Mouse (Mus musculus) heart, embryonic 11.5 days (tissue): ENCODE data around the gene Lbhd1. TPM values are rescaled to one million over a fixed set of nuclear protein-coding genes. Genes with fewer than 3 reads are reported as not detected.
A peak's percentile ranks its signal among the peaks of the same experiment; 100 is the strongest.

Source experiments
- ATAC-seq: fragments of 200-750 bp; cut with Nextera tagmentation; replicated peaks from 2 replicates; pipeline ENCODE4 v1.8.0; 2017; ENCODE audit warnings: moderate library complexity; ENCODE audit not compliant: insufficient number of reproducible peaks, low FRiP score, low TSS enrichment
- H3K27ac ChIP-seq: fragments of 300-500 bp; sonication (generic); 2 replicates; pipeline ENCODE4 v1.5.1; 2014; ENCODE audit warnings: mild to moderate bottlenecking, low read depth, low read length
- H3K27me3 ChIP-seq: fragments of 300-500 bp; sonication (generic); 2 replicates; pipeline ENCODE4 v1.6.1; 2014; ENCODE audit warnings: mild to moderate bottlenecking, low read length, mixed read lengths; ENCODE audit not compliant: control insufficient read depth, insufficient read depth
- H3K36me3 ChIP-seq: fragments of 300-500 bp; sonication (generic); 2 replicates; pipeline ENCODE4 v1.6.1; 2014; ENCODE audit warnings: mild to moderate bottlenecking, low read length, moderate library complexity, mixed read lengths; ENCODE audit not compliant: control insufficient read depth, insufficient read depth
- H3K4me1 ChIP-seq: fragments of 300-500 bp; sonication (generic); 2 replicates; pipeline ENCODE4 v1.6.1; 2014; ENCODE audit warnings: low read length; ENCODE audit not compliant: control insufficient read depth, insufficient read depth
- H3K4me2 ChIP-seq: fragments of 300-500 bp; sonication (generic); 2 replicates; pipeline ENCODE4 v1.6.1; 2014; ENCODE audit warnings: mild to moderate bottlenecking, moderate library complexity
- H3K4me3 ChIP-seq: fragments of 300-500 bp; sonication (generic); 2 replicates; pipeline ENCODE4 v1.5.1; 2014; ENCODE audit warnings: low read depth, low read length
- H3K9ac ChIP-seq: fragments of 300-500 bp; sonication (generic); 2 replicates; pipeline ENCODE4 v1.6.1; 2014; ENCODE audit warnings: mild to moderate bottlenecking, low read depth, low read length, moderate library complexity
- H3K9me3 ChIP-seq: fragments of 300-500 bp; sonication (generic); replicated peaks from 2 replicates; pipeline ENCODE4 v1.6.1; 2016; ENCODE audit warnings: low read length; ENCODE audit not compliant: control insufficient read depth
- WGBS: fragments of 180-500 bp; shearing (Covaris S2); extraction: QIAGEN DNeasy Blood & Tissue Kit; methylation state at CpG from one replicate; pipeline ENCODE4 v1.1.7; 2014; ENCODE audit not compliant: insufficient replicate concordance; 5-methylcytosine and 5-hydroxymethylcytosine counted together
- polyA plus RNA-seq: library from polyadenylated mRNA; unstranded; fragments of >200 nt; fragmentation: Nextera tagmentation; extraction: Ambion mirVana; gene quantifications from 2 replicates; pipeline ENCODE4 v1.2.1, GENCODE M21; 2014

The Lbhd1 gene
- polyA plus RNA-seq, 1 experiment from 2014 or later, result 72.4 TPM

GRCm38 (mm10) chr19:8842961-8843360 is 40.6 kb upstream of the Lbhd1 start:
- Histone ChIP-seq H3K9me3 (no peaks in the 10 kb centered on the region), H3K27ac (no peak overlapping the region), H3K4me3 (no peak overlapping the region), H3K27me3 (no peaks in the 10 kb centered on the region), H3K9ac (no peak overlapping the region), H3K4me1 (peaks cover 27% of the 10 kb centered on the region), H3K36me3 (peaks cover 5% of the 10 kb centered on the region; the same call in 1 of the 2 replicates), H3K4me2 (no peak overlapping the region)
- no peak for ATAC-seq
- 85% methylated on average over 6 of the region's 6 CpGs for WGBS

- H3K4me3 ChIP-seq, result no peak overlapping the region
- H3K4me1 ChIP-seq, result peaks cover 13% of the 10 kb centered on the region
- peaks cover 5% of the 10 kb centered on the region; the same call in 1 of the 2 replicates for H3K36me3 ChIP-seq
- no peaks in the 10 kb centered on the region for H3K9me3 ChIP-seq
- WGBS, result 64% methylated on average over 5 of the region's 5 CpGs
- H3K9ac ChIP-seq, result no peak overlapping the region
- H3K4me2 ChIP-seq, result no peak overlapping the region
- no peaks in the 10 kb centered on the region for H3K27me3 ChIP-seq
- no peak overlapping the region for H3K27ac ChIP-seq
- no peak for ATAC-seq
Measured at GRCm38 (mm10) chr19:8844371-8845129, 39.0 kb upstream of the Lbhd1 start.

- H3K27me3 ChIP-seq, result no peaks in the 10 kb centered on the region
- H3K36me3 ChIP-seq, result 0 out of 2 replicates have a peak, but pooled peaks cover 3% of the 10 kb centered on the region
- H3K27ac ChIP-seq, result no peak overlapping the region
- no peaks in the 10 kb centered on the region for H3K9me3 ChIP-seq
- H3K4me2 ChIP-seq, result no peak overlapping the region
- H3K9ac ChIP-seq, result no peak overlapping the region
- H3K4me3 ChIP-seq, result no peak overlapping the region
- peaks cover 4% of the 10 kb centered on the region; the same call in 1 of the 2 replicates for H3K4me1 ChIP-seq
- 68% methylated on average over 5 of the region's 5 CpGs for WGBS
- no peak for ATAC-seq
Measured at GRCm38 (mm10) chr19:8848356-8848755, 35.2 kb upstream of the Lbhd1 start.

- Histone ChIP-seq H3K27me3 (no peaks in the 10 kb centered on the region), H3K4me3 (no peak within 1 kb of the TSS), H3K4me2 (peak within 1 kb of the TSS; percentile 7; the same call in 1 of the 2 replicates), H3K9ac (no peak within 1 kb of the TSS), H3K36me3 (0 out of 2 replicates have a peak, but pooled peaks cover 3% of the 10 kb centered on the region), H3K4me1 (peaks cover 4% of the 10 kb centered on the region; the same call in 1 of the 2 replicates), H3K9me3 (no peaks in the 10 kb centered on the region), H3K27ac (no peak within 1 kb of the TSS)
- ATAC-seq, result no peak; the same call in 1 of the 2 replicates
- WGBS, result 26% methylated on average over 7 of the region's 7 CpGs
Measured at GRCm38 (mm10) chr19:8850402-8850901, 33.1 kb upstream of the Lbhd1 start, which contains the start of gene Lrrn4cl. Gene Lrrn4cl, plus strand, starts transcription at chr19:8850768.

- Histone ChIP-seq H3K4me3 (no peak overlapping the region), H3K27me3 (no peaks in the 10 kb centered on the region), H3K27ac (no peak overlapping the region), H3K9me3 (no peaks in the 10 kb centered on the region), H3K4me1 (peaks cover 4% of the 10 kb centered on the region; the same call in 1 of the 2 replicates), H3K4me2 (no peak overlapping the region), H3K36me3 (0 out of 2 replicates have a peak, but pooled peaks cover 3% of the 10 kb centered on the region), H3K9ac (no peak overlapping the region)
- no peak for ATAC-seq
- WGBS, result 41% methylated on average over 7 of the region's 7 CpGs
Measured at GRCm38 (mm10) chr19:8851639-8852038, 31.9 kb upstream of the Lbhd1 start.

GRCm38 (mm10) chr19:8852236-8852928 is 31.1 kb upstream of the Lbhd1 start:
- no peaks in the 10 kb centered on the region for H3K36me3 ChIP-seq
- H3K27ac ChIP-seq, result no peak overlapping the region
- no peaks in the 10 kb centered on the region for H3K27me3 ChIP-seq
- H3K9me3 ChIP-seq, result no peaks in the 10 kb centered on the region
- H3K9ac ChIP-seq, result no peak overlapping the region
- peaks cover 4% of the 10 kb centered on the region; the same call in 1 of the 2 replicates for H3K4me1 ChIP-seq
- 47% methylated on average over 10 of the region's 10 CpGs for WGBS
- H3K4me3 ChIP-seq, result no peak overlapping the region
- ATAC-seq, result no peak
- H3K4me2 ChIP-seq, result no peak overlapping the region

GRCm38 (mm10) chr19:8853117-8853516 is 30.4 kb upstream of the Lbhd1 start:
- Histone ChIP-seq H3K9ac (no peak overlapping the region), H3K4me1 (peaks cover 4% of the 10 kb centered on the region; the same call in 1 of the 2 replicates), H3K36me3 (no peaks in the 10 kb centered on the region), H3K4me2 (no peak overlapping the region), H3K9me3 (no peaks in the 10 kb centered on the region), H3K27me3 (no peaks in the 10 kb centered on the region), H3K27ac (no peak overlapping the region), H3K4me3 (no peak overlapping the region)
- no peak for ATAC-seq
- 71% methylated on average over 3 of the region's 3 CpGs for WGBS

- no peak for ATAC-seq
- WGBS, result 46% methylated on average over 4 of the region's 4 CpGs
Measured at GRCm38 (mm10) chr19:8857689-8858088, 25.8 kb upstream of the Lbhd1 start.

More at GRCm38 (mm10) chr19:8857689-8858088, 25.8 kb upstream of the Lbhd1 start:
- Histone ChIP-seq H3K4me3 (no peak overlapping the region), H3K9ac (no peak overlapping the region), H3K4me1 (no peaks in the 10 kb centered on the region), H3K36me3 (no peaks in the 10 kb centered on the region), H3K4me2 (no peak overlapping the region), H3K27ac (no peak overlapping the region), H3K27me3 (no peaks in the 10 kb centered on the region), H3K9me3 (no peaks in the 10 kb centered on the region)
